Mouse (Mus musculus): Measurements from ENCODE around the gene Gm4131.

The Gm4131 gene

DNA sequence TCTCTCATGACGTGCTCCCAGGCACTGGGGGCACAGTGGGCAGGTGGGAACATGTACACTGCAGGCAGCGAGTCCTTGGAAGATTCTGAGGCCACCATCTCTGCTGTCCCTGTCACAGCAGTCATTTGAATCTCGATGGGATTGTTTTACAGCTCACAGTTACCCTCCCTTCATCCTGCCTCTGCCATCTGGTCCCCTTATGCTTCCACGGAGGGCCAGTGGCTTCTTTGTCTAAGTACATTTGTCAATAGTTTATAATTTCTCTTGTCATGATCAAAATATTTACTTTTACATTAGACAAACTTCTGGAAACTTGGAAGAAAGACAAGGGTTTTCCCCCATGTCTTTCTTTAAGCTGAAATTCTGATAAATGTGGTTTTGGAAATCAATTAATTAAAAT lies 20.0 kb downstream of the Gm4131 start:
- DNase-seq: no peak

DNA sequence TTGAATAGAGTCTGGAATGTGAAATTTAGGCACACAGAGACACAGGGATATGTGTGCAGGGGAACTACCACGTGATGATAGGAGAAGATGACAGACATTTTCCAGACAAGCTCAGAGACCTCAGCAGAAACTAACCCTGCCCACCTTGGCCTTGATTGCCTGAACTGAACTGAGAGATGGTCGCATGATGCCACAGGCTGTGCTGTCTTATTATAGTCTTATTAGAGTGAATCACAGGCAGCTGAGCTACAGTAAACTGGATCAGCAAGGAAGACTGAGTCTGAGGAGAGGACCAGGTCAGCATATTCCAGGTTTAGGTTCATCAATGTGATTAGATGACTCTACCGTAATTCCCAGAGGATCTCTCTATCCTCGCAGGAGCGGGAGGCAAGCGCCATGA lies 20.4 kb downstream of the Gm4131 start:
- no peak for DNase-seq

DNA sequence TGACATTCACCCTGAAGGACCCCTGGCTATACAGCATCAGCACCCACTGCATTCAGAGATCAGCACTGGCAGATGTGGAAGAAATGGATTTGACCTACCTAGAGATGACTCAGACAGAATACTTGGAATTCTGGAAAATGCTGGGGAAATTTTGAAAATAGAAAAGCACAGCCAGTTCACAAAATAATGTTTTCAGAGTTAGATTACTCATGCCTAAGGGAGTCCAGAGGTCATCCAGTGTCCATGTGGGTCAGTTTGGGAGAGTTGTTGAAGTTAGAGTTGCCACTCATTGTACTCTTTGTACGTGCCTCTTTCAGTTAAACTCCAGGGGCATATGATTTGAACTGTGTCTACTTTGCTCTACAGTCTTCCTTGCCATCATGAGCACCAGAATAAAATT lies 25.0 kb downstream of the Gm4131 start:
- no peak for DNase-seq

DNA sequence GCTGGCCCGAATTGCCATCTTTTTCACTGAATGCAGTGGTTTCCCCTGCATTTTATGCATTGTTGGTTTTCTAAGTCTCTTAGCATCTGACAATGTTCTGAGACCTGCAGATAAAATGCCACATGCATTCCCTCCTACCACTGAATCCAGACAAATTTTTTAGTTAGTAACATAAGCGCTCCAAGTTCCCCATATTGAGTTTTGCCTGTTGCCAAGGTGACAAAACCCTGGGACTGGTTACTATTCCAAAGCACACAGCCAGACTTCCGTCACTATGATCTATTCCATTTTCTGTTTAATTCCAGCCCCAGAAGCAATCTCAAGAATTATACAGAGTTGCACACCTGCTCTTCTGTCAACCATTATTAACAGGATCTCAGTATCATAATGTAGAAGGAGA lies 26.9 kb downstream of the Gm4131 start:
- no peak for DNase-seq

DNA sequence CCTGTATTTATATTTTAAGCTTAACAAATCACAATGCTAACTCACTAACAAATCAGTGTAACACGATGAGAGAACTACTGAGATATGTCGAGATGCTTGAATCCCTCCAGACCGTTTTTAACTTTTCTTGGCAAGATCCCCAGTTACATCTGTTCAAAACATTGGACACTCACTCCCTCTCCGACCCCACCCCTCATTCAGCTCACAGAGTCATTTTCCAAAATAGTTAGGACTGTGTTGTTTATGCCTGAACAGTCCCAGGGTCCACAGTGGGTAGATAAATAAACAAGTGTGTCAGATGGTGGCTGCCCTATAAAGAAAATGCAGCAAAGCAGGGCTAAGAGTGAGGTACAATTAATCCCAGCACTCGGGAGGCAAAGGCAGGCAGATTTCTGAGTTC lies 29.7 kb downstream of the Gm4131 start:
- no peak for DNase-seq

DNA sequence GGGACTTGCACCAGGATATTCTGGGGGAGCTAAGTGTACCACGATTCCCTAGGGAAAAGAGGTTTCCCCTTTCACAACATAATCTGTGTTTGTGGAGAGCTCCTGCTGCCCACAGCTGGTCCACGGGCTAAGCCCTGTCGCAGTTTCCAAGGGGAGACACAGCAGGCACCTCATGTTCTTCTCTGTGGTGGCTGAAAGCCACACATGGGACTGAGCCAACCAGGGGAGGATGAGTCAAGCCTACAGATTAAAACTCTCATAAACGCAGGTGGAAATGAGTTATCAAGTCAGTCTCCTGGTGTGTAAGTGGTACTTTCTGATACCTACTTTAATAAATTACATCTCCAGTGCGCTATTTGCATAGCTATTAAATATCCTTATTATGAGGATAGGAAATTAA lies 30.6 kb downstream of the Gm4131 start:
- no peak for DNase-seq

DNA sequence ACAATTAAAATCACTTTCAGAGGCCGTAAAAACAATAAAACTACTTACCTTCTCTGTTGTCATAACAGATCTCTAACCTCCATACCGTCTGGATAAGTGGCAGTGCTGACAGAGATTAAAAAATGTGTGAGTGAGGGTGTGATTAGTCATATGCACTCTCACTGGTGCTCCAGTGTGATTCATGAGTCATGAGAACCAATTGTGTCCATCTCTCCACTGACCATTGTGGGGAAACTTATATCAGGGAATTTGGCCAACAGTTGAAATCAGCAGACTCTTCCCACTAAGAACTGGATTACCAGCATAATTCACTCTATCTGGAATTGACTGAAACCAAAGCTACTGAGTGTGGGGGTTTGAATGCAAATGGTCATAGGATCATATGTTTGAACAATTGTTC lies 35.8 kb downstream of the Gm4131 start:
- no peak for DNase-seq

DNA sequence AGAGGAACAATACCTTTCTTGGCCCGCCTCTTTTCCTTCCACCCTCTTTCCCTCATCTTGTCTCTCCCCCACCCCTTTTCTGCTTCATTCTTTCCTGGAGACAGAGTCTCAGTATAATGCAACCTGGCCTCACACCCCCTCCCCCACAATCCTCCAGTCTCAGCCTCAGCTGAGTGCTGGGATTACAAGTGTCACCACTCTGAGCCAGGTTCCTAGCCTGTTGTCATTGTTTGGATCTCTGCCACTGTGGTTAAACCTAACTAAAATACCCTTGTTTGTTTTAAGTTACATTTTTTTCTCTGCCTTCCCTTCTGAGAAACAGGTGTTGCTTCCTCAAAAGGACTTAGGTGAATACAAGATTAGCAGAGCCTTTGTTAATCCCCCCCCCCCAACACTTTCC lies 53.9 kb downstream of the Gm4131 start:
- no peak for DNase-seq

DNA sequence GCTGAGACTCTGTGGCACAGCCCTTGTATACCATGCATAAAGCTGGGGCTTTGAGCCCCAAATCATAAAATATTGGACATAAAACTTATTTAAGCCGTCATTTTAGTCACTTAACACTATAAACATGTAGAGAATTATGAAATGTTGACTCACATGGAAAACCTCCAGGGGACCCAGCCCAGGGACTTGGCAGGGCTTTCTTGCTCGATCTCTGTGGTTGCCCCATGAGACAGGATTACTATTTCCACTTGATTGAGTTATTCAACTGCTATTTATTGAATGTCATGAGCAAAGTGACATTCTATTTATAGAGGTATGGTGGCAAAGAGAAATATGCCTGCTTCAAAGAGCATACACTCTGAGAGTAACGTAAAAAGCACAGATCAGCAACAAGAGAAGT lies 57.4 kb downstream of the Gm4131 start:
- DNase-seq: no peak

DNA sequence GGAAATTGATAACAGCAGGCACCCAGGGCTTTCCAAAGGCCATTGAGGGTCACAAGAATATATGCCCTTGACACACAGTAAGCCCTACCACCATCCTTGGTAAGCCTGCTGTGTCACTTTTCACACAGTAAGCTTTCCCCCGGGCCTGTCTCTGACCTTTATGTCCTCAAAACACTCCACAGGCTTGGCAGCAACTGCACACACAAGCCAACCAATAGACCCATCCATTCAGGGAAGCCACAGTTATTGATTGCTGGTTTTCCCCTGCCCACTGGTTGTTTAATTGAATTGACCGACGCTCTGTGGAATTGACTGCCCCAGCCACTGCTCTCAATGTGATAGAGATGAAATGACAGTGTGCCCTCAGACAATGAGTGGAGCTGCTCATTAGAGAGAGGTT lies 60.5 kb downstream of the Gm4131 start:
- no peak for DNase-seq

DNA sequence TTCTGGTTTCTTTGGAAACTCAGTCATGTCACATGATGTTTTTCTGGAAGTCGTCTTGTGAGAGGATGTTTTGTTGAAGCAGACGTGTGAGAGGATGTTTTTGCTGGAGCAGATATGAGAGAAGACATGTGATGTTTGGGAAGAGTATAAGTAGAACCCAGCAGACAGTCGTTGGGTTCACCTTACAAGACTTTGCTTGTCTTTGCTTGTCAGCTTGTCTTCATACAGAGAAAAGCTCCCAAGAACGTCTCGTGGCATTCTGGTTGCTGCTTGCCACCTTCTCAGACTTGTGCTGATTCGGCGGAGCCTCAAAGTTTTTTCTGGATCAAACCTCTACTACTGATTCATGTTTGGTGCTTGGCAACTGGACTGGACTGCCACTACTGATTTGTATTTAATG lies 69.3 kb downstream of the Gm4131 start:
- no peak for DNase-seq

DNA sequence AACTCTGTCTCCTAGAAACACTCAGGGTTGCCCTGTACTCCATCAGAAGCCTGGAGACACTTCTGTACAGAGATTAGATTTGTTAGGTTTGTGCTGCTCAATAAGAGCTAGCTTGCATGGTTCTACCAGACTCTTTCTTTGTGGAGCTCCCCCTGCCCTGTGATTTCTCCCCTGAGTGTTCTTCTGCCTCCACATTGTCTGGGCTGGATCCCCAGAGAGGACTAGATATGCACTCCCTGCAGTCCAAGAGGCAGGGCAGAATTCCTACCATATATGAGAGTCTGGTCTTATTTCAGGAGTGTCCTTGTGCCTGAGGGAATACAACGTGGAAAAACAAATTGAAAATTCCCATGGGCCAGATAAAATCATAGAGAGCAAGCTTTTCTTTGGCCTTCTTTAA lies 70.2 kb downstream of the Gm4131 start:
- DNase-seq: no peak

DNA sequence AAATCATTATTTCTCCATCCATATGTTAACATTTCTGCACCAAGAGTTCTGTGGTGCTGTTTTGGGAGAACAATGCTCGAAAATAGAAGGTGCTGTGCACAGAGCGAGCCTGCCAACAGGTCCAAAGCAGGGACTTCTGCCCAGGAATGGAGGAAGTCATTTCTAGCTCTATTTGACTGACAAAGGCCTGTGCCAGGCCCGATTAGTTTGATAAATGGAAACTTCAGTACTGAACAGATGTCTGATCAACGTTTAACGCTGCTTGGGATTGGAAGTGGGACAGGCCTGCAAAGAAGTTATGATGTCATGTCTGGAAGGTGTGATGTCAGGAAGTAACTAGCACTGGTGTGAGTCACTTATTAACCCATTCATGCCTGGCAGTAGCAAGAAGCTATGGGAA lies 73.3 kb downstream of the Gm4131 start:
- DNase-seq: no peak

DNA sequence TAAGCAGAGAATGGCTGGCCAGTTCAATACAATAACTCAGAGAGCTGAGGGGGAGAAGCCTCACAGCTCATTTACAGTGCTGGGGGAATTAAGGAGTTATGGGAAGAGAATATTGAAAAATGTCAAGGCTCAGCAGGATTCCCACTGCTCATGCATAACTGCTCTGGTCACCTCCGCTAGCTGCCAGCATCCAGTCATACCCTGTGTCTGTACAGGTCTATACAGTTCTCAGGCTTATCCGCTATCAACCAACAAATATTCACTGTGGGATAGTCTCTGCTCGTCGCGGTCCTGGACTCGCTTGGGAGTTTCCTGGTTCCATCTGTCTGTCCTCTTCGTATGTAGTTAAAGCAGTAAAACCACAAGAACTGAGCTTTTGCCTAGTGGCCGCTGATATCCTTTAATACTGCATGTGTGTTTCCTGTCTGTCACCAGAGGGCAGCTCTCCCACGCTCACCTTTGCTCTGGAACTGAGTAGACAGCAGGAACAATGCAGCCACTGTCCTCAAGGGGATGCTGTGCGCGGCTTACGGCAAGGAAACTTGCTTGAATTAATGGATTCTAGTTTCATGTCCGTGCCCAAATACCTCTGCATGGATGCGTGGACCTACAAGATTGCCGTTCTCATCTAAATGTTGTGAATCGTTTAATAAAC lies 74.4 kb downstream of the Gm4131 start:
- peak; percentile 86 for DNase-seq

DNA sequence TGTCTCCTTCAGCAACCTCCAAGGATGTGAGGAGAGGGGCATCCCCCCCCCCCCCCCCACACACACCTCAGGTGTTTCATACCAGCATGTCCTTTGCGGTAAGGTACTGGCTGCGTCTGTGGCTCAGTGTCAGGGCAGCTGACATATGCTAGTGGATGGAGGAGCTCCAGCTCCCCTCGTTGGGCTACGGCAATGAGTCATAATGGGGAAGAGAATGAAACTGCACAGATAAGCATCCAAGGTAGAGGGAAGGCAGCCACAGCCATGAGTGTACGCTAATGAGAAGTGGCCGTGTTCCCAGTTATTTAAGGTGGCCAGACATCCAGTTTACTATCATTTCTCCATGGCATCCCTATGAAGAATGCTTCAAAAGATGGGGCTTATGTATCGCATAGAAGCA lies 78.5 kb downstream of the Gm4131 start:
- no peak for DNase-seq

DNA sequence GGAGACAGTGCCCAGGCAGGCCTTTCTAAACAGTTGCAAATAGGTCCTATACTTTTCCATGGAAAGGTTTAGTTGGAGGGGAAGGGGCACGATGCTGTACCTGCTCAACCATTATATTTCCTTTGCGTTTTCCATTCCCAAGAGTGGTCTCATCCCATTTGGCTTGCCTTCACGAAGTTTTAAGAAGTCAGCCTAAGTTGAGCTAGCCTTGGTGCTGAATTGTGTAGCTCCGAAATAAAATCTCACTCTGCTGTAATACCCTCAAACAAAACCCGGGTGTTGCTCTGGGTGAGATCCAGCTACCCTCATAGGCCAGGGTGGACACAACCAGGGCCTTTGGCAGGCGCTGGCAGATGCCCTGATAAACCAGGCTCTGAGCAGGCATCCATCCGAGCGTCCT lies 85.3 kb downstream of the Gm4131 start:
- peak; percentile 73 for DNase-seq

DNA sequence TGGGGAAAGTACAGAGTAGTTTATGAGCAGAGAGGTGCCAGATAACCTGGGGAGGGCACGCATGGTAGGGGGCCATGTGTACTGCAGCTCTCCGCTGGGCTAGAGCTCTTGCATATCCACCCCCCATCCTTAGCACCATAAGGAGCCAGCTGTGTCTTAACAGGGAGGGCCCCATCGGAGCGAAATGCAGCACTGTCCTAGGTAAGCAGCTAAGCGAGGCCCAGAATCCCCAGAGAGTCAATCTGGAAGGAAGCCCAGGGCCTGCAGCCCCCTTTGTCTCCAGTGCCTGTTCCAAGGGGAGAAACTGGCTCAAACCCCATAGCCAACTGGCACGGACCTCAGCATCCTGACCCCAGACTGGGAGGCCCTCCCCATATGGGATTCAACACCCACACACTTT lies 87.3 kb downstream of the Gm4131 start:
- no peak for DNase-seq

DNA sequence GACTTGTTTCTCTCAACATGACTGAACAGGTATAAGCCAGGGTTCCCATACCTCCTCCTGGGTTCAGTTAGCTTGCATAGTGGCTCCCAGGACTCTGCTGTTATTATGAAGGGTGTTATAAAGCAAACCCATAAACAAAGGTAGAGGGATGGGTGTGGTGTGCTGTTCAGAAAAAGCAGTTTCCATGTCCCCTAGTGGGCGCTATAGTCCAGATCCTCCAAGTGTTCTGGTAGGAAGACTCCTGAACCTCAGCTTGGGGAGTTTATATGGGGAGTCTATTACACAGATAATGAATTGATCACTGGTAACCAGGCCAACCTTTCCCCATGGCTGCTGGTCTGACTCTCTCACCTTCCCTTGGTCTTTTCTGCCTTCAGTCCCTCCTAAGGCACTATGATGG lies 92.2 kb downstream of the Gm4131 start:
- DNase-seq: no peak

DNA sequence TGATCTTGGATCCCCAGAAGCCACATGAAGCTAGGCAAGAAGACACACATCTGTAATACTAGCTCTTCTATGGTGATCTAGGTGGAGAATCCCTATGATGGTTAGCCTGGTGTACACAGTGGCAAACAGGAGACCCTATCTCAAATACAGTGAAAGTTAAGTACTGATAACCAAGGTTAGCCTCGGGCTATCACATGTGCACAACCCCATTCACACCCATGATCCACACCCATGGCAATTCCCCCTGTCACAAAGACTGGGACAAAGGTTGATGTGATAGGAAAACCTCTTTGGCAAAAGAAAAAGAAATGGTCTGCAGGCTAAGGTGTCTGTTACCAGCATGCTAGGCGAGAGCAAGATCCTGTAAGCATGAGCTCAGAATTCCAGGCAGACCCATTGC lies 94.7 kb downstream of the Gm4131 start:
- DNase-seq: no peak

DNA sequence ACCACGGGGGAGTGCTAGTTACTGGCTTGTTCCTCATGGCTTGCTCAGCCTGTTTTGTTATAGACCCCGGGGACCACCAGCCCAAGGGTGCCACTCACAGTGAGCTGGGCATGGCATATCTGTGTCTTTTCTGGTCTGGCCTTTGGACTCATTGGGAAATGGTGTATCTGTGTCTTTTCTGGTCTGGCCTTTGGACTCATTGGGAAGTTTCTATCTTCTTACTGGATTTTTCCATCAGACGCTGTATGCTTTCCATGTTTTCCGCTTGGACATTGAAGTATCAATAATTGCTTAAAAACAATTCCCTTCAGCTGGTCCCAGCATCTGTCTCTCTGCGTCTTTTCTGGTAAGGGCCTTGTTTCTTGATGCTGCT lies 98.0 kb downstream of the Gm4131 start:
- no peak for DNase-seq

DNA sequence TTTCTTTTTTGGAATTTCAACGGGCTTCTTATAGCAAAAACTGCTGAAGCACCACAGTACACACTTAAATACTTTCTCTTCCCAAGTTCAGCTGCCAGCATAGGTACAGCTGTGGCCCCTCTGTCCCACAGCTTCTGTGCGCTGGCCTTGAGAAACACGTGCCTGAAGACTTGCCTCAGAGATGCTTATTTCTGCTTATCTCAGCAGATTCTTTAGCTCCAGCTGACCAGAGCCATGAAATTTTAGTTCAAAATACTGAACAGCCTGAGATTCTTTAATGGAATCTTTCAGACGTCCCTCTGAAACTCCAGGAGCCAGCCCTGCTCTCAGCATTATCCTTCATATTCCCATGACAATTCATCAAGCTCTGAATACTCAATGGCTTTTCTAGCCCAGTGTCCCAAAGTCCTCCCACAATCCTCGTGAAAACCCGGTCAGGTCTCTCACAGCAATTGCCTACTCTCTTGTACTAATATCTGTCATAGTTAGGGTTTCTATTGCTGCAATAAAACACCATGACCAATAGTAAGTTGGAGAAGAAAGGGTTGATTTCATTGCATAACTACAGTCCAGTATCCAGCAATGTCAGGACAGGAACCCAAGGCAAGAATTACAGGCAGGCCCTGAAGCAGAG lies 98.5 kb downstream of the Gm4131 start:
- DNase-seq: no peak

DNA sequence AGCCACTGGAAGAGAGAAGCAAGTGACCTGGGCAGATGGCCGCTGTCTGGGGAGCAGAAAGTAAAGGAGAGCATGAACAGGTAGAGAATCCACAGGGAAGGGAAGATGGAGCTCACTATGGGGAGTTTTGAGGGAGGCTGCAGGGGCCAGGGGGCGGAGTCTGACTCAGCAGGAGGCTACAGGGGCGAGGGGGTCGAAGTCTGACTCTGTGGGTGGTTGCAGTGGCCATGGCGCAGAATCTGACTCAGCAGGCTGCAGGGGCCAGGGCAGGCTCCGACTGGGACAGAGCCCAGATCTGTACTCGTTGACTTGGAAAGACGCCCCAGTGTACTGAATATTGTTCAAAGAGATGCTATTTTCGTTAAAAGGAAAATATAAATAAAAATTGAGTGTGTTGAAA lies 101.8 kb downstream of the Gm4131 start:
- DNase-seq: peak; percentile 34

DNA sequence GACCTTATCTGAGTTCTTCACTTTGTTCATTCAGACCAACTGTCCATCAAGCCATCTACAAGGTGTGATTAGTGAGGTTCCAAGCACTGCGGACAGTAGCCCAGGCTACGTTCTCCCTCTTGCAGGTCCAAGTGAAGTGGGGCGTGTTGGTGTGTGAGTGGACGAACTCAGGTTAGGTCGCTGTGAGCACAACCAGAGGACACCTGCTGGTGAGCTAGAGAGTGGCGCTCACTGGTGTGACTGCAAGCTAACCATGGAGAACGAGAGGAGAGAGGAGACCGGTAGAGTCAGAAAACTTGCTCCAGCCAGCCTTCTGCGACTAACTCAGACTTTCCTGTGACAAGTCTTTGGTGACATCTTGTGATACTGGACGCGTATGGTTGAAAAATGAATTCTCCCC lies 107.2 kb downstream of the Gm4131 start:
- peak; percentile 19 for DNase-seq

DNA sequence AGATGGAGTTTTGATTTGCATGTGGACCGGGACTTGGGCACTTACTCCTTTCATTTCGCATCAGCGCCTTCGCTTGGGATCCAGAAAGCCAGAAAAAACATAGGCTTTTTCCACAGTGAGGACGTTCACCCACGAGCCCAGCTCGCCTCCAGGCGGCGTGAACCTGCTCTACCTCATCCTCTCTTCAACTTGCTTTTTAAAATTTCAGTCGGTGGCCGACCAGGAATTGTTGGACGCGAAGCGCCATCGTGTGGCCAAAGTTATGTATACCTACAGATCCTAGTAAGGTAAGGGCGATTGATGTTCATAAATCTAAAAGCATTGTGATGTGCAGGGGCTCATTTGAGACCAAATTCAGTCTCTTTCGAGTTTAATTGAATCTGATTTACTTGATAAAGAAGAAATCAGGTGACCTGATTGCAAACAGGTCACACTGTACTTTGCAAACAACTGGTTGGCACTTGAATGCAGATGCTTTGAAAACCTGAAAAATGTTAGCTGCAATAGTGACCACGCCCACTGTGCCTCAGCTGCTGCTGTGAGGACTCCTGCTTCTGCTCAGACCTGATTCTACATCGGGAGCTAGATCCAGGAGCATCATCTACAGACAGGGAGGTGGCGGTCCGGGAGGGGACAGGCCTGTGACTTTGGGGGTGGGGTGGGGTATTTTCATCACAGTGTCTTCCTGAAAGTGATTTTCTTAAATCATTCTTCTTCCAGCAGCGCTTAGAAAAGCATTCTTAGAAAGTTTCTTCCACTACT lies 109.1 kb downstream of the Gm4131 start:
- DNase-seq: peak; percentile 92
